Comparison of ENCODE assay signal across 10 mouse cellular contexts in genomic region chr11:31843834-31844188, GRCm38 (mm10). TPM values are rescaled to one million over a fixed set of nuclear protein-coding genes. Genes with fewer than 3 reads are reported as not detected.
DNase-seq lines count a peak whose midpoint lies in the region; ATAC-seq and TF ChIP-seq lines count a peak whose summit lies in the region.
"Had no signal": no experiment of that assay in that cellular context is flagged by ENCODE, and none has a peak within 500 bp of the region (broad histone marks: within the 10 kb centered on the region; RNA-seq: fewer than 3 reads in every experiment).

No protein-coding gene starts in this region.

- H3K36me3 ChIP-seq in heart, adult 2 months (ENCODE audit: control insufficient read depth, insufficient read depth, low read length) = no peaks in the 10 kb centered on the region
- H3K36me3 ChIP-seq in liver, embryonic 15.5 days (replicated peaks) = no peaks in the 10 kb centered on the region

- no peak overlapping the region for H3K27ac ChIP-seq in heart, adult 2 months
- H3K27ac ChIP-seq in liver, embryonic 15.5 days (replicated peaks) = peak overlapping the region; percentile 98

- 26% methylated on average over 5 of the region's 5 CpGs for WGBS in heart, adult 2 months
- WGBS in liver, embryonic 15.5 days (ENCODE audit: insufficient replicate concordance) = 17% methylated on average over 5 of the region's 5 CpGs

- TF ChIP-seq POLR2A in heart, adult 2 months (IDR thresholded peaks at IDR 0.05; ENCODE audit: insufficient read depth, low read depth, low read length) = no peak

- peak overlapping the region; percentile 61 for H3K4me2 ChIP-seq in liver, embryonic 15.5 days

- TF ChIP-seq EP300 in heart, adult 2 months (IDR thresholded peaks at IDR 0.05; ENCODE audit: insufficient read depth, low read depth, low read length) = no peak

- H3K9ac ChIP-seq in heart, adult 2 months (ENCODE audit: low read depth, low read length) = no peak overlapping the region
- peak overlapping the region; percentile 63 for H3K9ac ChIP-seq in liver, embryonic 15.5 days

- no peaks in the 10 kb centered on the region for H3K27me3 ChIP-seq in heart, adult 2 months (ENCODE audit: control insufficient read depth, insufficient read depth, low read length)
- no peaks in the 10 kb centered on the region for H3K27me3 ChIP-seq in liver, embryonic 15.5 days

- ATAC-seq in liver, embryonic 15.5 days (ENCODE audit: insufficient read depth) = peak; percentile 99

- peak; percentile 20 to 21 for DNase-seq in heart, adult 2 months
- DNase-seq in heart, adult 9 months (ENCODE audit: low spot score in 2 of 2) = no peak
- DNase-seq in ovary, adult 18-20 months (ENCODE audit: low spot score) = peak; percentile 66
- DNase-seq in ovary, postnatal 36 days (ENCODE audit: low spot score) = no peak
- peak; percentile 80 for DNase-seq in yolk sac, embryonic 10.5 days (ENCODE audit: low spot score)
- DNase-seq in Muller cell, postnatal 12 days (ENCODE audit: inconsistent ontology term) = no peak
- no peak for DNase-seq in right cerebral cortex, postnatal 25 days
- DNase-seq: kidney, adult 8-10 months; thymus, adult 18-20 months had no signal

- no peak overlapping the region for H3K4me3 ChIP-seq in heart, adult 2 months
- H3K4me3 ChIP-seq in liver, embryonic 15.5 days (replicated peaks) = peak overlapping the region; percentile 14; the same call in 1 of the 2 replicates

- H3K4me1 ChIP-seq in heart, adult 2 months (ENCODE audit: control insufficient read depth, insufficient read depth, low read length) = peaks cover 4% of the 10 kb centered on the region
- H3K4me1 ChIP-seq in liver, embryonic 15.5 days (replicated peaks) = peaks cover 85% of the 10 kb centered on the region

- H3K9me3 ChIP-seq in liver, embryonic 15.5 days (replicated peaks) = no peaks in the 10 kb centered on the region

- no peaks in the 10 kb centered on the region for H3K79me2 ChIP-seq in heart, adult 2 months (replicated peaks; ENCODE audit: control insufficient read depth, insufficient read depth, low read length)

- TF ChIP-seq CTCF in heart, adult 2 months (IDR thresholded peaks at IDR 0.05) = no peak

- intact Hi-C loops in heart, adult 2 months (cut with DNase I) = no loop called here

RNA-seq across cellular contexts. Expression of gene Cpeb4, which starts 28.2 kb away (rescaled TPM):
- total RNA-seq in heart, adult 2 months (2021) = 10 to 100 TPM; 83.4 to 97.3 TPM
- polyA plus RNA-seq in heart, adult 2 months (2012; rRNA removed) = 15.3 and 29.5 TPM in 2 replicates
- polyA plus RNA-seq in liver, embryonic 15.5 days (2015; fragmentation: Nextera tagmentation; extraction: Ambion mirVana) = 19.0 and 19.1 TPM in 2 replicates

Comparison
In these comparisons a context has a peak if more than half of its experiments do, and no peak if none do; other contexts are left out.
1. DNase-seq: peak in heart, adult 2 months (2 of 2), ovary, adult 18-20 months (single experiment) and yolk sac, embryonic 10.5 days (single experiment); none in heart, adult 9 months (0 of 2), ovary, postnatal 36 days (single experiment), Muller cell, postnatal 12 days (single experiment) and right cerebral cortex, postnatal 25 days (single experiment).